Mouse (Mus musculus) midbrain, embryonic 11.5 days (tissue): ENCODE results near the gene Gtf2f1. TPM values are rescaled to one million over a fixed set of nuclear protein-coding genes. Genes with fewer than 3 reads are reported as not detected.

Source experiments
- ATAC-seq: fragments of 200-750 bp; cut with Nextera tagmentation; 2 replicates; pipeline ENCODE4 v1.8.0; 2017; ENCODE audit warnings: moderate TSS enrichment, moderate library complexity; ENCODE audit not compliant: low FRiP score
- DNase-seq: peaks from one replicate; pipeline ENCODE4 v3.0.0; 2015; ENCODE audit warnings: low spot score; ENCODE audit errors: missing footprints
- H3K27ac ChIP-seq: fragments of 300-500 bp; sonication (generic); 2 replicates; pipeline ENCODE4 v1.5.1; 2014; ENCODE audit warnings: low read depth, low read length
- H3K27me3 ChIP-seq: fragments of 300-500 bp; sonication (generic); 2 replicates; pipeline ENCODE4 v1.6.1; 2014; ENCODE audit warnings: mild to moderate bottlenecking, low read length, moderate library complexity, mixed read lengths; ENCODE audit not compliant: control insufficient read depth, insufficient read depth
- H3K36me3 ChIP-seq: fragments of 300-500 bp; sonication (generic); 2 replicates; pipeline ENCODE4 v1.6.1; 2014; ENCODE audit warnings: mild to moderate bottlenecking, low read length, moderate library complexity, mixed read lengths; ENCODE audit not compliant: control insufficient read depth, insufficient read depth
- H3K4me1 ChIP-seq: fragments of 300-500 bp; sonication (generic); 2 replicates; pipeline ENCODE4 v1.6.1; 2014; ENCODE audit warnings: low read length; ENCODE audit not compliant: control insufficient read depth, insufficient read depth
- H3K4me2 ChIP-seq: fragments of 300-500 bp; sonication (generic); 2 replicates; pipeline ENCODE4 v1.6.1; 2014; ENCODE audit warnings: mild to moderate bottlenecking, moderate library complexity
- H3K4me3 ChIP-seq: fragments of 300-500 bp; sonication (generic); 2 replicates; pipeline ENCODE4 v1.5.1; 2014; ENCODE audit warnings: low read depth, low read length
- H3K9ac ChIP-seq: fragments of 300-500 bp; sonication (generic); 2 replicates; pipeline ENCODE4 v1.6.1; 2014; ENCODE audit warnings: low read length
- H3K9me3 ChIP-seq: fragments of 300-500 bp; sonication (generic); 2 replicates; pipeline ENCODE4 v1.6.1; 2016; ENCODE audit warnings: low read length; ENCODE audit not compliant: control insufficient read depth
- WGBS: fragments of 180-500 bp; shearing (Covaris S2); extraction: QIAGEN DNeasy Blood & Tissue Kit; methylation state at CpG from one replicate; pipeline ENCODE4 v1.1.7; 2014; 5-methylcytosine and 5-hydroxymethylcytosine counted together
- polyA plus RNA-seq: library from polyadenylated mRNA; unstranded; fragments of >200 nt; fragmentation: Nextera tagmentation; extraction: Ambion mirVana; gene quantifications from 2 replicates; pipeline ENCODE4 v1.2.1, GENCODE M21; 2014

The Gtf2f1 gene
- polyA plus RNA-seq, 1 experiment from 2014 or later = 76.0 TPM

DNA sequence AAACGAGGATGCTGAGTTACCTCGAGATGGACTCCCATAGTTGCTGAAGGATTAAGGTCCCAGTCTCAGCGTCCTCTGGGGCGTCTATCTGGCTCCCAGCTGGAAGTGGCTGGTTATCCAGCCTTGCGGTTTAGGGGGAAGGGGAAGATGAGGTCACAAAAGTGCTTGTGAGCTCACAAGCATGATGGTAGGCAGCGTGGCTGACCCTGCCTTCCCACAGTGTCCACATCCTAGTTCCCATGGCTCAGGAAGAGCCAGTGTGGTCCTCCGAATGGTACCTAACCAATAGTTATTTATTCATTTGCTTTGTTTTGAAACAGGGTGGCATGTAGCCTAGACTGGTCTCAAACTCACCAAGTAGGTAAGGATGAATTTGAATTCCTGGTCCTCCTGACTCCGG is 30.5 kb upstream of the Gtf2f1 start, which contains the start of gene Slc25a41:
Gene Slc25a41 (minus strand): TSS at position 101 of the 400 bp plus-strand sequence.
- ATAC-seq = no peak
- WGBS = 72% methylated on average over 8 of the region's 8 CpGs
- H3K4me1 ChIP-seq = no peaks in the 10 kb centered on the region

DNA sequence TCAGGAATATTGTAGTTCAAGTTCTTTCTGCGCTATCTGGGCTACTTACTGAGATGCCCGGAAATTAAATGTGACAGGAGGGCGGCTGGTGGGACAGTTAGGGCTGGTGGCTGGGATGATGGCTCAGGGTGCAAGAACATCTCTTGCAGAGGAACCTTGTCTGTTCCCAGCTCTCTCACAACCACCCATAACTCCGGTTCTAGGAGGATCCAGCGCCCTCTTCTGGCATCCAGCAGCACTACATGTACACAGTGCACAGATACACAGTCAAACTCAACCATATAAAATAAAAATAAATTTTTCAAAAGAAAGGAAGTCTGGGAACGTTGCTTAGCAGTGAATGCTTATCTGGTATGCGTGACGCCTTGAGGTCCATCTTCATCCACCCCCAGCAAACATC is 27.9 kb upstream of the Gtf2f1 start:
- Histone ChIP-seq H3K27me3 (no peaks in the 10 kb centered on the region), H3K36me3 (no peaks in the 10 kb centered on the region), H3K27ac (no peak overlapping the region), H3K9me3 (no peaks in the 10 kb centered on the region), H3K4me3 (no peak overlapping the region), H3K4me2 (no peak overlapping the region), H3K4me1 (no peaks in the 10 kb centered on the region), H3K9ac (no peak overlapping the region)
- 39% methylated on average over 8 of the region's 8 CpGs for WGBS
- DNase-seq (no peak), ATAC-seq (no peak)

More for the DNA sequence above, 30.5 kb upstream of the Gtf2f1 start, which contains the start of gene Slc25a41:
- Histone ChIP-seq H3K9me3 (no peaks in the 10 kb centered on the region), H3K9ac (no peak within 1 kb of the TSS), H3K4me3 (no peak within 1 kb of the TSS), H3K27ac (no peak within 1 kb of the TSS), H3K4me2 (no peak within 1 kb of the TSS), H3K36me3 (no peaks in the 10 kb centered on the region), H3K27me3 (no peaks in the 10 kb centered on the region)
- DNase-seq = peak; percentile 65

DNA sequence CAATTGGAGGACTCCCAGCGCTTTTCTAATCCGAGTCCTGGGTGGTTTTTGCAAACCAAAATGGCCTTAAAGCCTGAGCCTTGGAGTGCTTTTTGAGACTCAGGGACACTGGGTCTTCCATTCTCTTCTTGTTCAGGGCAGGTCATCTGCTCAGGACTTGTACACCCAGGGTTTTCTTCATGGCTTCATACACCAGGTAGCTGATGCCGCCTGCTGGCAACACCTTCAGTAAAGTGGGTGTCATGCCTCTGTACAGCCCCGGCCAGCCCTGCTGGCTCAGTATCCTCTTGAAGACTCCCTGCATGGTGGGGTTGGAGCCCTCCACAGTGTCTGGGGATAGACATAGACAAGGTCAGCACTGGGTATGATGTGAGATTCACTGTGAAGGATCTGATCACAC is 21.8 kb upstream of the Gtf2f1 start:
- Histone ChIP-seq H3K27ac (no peak overlapping the region), H3K9ac (no peak overlapping the region), H3K36me3 (peaks cover 1% of the 10 kb centered on the region), H3K4me1 (peaks cover 14% of the 10 kb centered on the region), H3K9me3 (no peaks in the 10 kb centered on the region), H3K4me2 (0 out of 2 replicates have a peak overlapping the region, but pooled peaks have one; percentile 49), H3K4me3 (no peak overlapping the region), H3K27me3 (no peaks in the 10 kb centered on the region)
- WGBS = 77% methylated on average over 4 of the region's 4 CpGs
- DNase-seq = no peak
- ATAC-seq = no peak

DNA sequence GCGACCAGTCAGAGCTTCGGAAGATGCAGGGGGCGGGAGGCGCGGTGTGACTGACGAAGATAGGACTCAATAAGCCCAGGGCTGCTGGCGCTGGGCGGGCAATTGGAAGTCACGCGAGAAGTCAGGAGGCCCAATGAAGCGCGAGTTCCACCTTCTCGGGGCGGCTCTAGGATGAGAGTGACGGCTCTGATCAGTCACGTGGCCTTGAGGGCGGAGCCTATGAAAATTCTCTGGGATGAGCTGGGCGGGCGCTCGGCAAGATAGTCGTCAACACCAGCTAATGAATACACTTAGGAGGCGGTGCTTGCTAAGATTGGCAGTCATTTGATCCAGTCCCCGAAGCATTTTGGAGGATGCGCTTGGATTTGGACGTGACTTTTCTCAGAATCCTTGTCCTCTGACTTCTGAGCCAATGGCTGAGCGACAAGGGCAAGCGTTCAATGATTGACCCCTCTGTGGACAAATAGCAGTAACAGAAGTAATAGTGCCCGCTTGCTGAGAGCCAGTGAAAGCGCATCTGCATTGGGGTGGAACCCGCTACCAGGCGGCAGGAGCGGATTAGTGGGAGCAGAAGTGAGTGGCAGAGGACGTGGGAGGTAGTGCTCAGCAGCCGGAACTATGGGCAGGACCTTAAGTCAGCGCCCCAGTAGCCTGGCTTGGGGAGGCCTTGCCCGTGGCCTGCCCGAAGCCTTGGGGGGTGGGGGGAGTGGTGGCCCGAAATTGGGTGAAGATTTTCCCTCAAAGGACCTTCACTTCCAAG is 20.8 kb upstream of the Gtf2f1 start:
- ATAC-seq (peak; percentile 98), DNase-seq (peak; percentile 99)
- under 1% methylated on average over 38 of the region's 38 CpGs for WGBS
- Histone ChIP-seq H3K36me3 (peaks cover 10% of the 10 kb centered on the region), H3K9ac (peak overlapping the region; percentile 60), H3K4me2 (peak overlapping the region; percentile 49), H3K9me3 (no peaks in the 10 kb centered on the region), H3K27me3 (no peaks in the 10 kb centered on the region), H3K27ac (peak overlapping the region; percentile 63), H3K4me1 (peaks cover 14% of the 10 kb centered on the region), H3K4me3 (peak overlapping the region; percentile 95)

DNA sequence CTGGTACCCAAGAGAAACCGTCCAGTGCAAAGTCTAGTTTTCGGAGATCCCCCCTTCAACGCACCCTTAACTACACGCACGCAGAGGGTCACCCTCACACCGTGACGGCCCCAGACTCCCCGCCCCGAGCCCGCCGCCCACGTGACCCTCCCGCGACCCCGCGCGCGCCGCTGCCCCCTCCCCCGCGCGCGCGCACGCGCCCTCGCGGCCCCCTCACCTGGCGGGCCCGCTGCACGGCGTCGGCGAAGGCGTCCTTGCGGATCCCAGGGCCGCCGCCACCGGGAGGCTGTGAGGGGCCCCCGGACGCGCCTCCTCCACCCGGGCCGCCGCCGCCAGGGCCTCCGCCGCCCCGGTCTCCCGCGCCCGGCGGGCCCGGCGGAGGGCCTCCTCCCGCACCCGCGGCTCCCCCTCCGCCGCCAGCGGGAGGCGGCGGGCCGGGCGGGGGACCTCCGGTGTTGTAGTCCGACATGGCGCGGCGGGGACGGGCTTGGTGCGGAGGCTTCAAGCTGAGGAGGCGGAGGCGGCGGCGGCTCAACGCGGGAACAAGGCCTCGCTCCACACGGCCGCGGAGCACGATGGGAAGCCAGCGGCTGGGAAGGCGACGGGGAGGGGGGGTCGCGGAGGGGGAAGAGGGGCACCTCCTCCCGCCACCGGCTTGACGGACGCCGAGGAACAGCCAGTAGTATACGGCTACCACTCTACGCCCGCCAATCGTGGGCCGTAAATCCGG is 20.0 kb upstream of the Gtf2f1 start, which contains the start of gene Khsrp:
Gene Khsrp (minus strand): TSS at position 592 of the 730 bp plus-strand sequence.
- peak; percentile 0; the same call in 1 of the 2 replicates for ATAC-seq
- Histone ChIP-seq H3K9me3 (no peaks in the 10 kb centered on the region), H3K27ac (peak within 1 kb of the TSS; percentile 90), H3K4me2 (peak within 1 kb of the TSS; percentile 88), H3K4me1 (peaks cover 14% of the 10 kb centered on the region), H3K4me3 (peak within 1 kb of the TSS; percentile 95), H3K36me3 (peaks cover 10% of the 10 kb centered on the region), H3K9ac (peak within 1 kb of the TSS; percentile 96), H3K27me3 (no peaks in the 10 kb centered on the region)
- DNase-seq = peak; percentile 98
- WGBS = under 1% methylated on average over 89 of the region's 99 CpGs

DNA sequence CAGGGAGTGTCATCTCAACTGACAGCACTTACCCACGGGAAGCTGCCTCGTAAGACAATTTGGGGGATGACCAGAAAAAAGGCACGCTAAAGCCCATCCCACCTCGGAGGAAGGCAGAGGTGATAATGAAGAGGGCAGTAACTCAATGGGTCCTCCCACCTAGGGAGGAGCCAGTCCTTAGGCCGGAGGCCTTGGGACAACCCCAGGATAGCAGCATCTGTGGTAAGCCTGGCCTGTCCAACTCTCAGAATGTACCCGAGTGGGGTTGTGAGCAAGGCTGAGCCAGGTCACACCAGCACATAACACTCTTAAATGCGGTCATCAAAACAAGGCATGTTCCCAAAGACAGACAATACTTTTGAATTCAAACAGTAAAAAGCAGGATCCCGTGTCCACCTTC is 18.6 kb upstream of the Gtf2f1 start:
- DNase-seq = no peak
- no peaks in the 10 kb centered on the region for H3K27me3 ChIP-seq

DNA sequence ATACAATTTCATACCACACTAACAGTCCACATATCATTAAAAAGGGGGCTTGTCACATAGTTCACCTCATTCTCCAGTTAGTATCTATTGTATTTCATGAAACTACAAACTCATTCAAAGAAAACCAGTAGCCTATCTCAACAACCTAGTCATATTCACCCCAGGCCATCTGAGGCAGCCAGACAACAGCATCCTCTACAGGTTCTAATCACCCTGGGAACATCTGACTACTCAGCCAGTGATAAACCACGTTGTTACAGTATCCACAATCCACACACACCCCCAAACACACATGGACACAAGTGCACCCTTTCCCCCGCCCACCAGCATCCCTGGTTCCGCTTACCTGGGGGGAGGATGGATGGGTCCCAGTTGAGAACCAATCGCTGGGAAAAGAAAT is 16.4 kb upstream of the Gtf2f1 start:
- 91% methylated on average over 4 of the region's 4 CpGs for WGBS
- peaks cover 12% of the 10 kb centered on the region for H3K4me1 ChIP-seq

More for the DNA sequence above, 18.6 kb upstream of the Gtf2f1 start:
- ATAC-seq = no peak
- WGBS = 54% methylated on average over 8 of the region's 8 CpGs
- Histone ChIP-seq H3K4me3 (peak overlapping the region; percentile 95), H3K36me3 (peaks cover 22% of the 10 kb centered on the region), H3K4me1 (peaks cover 14% of the 10 kb centered on the region), H3K9ac (peak overlapping the region; percentile 96), H3K27ac (no peak overlapping the region), H3K9me3 (no peaks in the 10 kb centered on the region), H3K4me2 (peak overlapping the region; percentile 88)

DNA sequence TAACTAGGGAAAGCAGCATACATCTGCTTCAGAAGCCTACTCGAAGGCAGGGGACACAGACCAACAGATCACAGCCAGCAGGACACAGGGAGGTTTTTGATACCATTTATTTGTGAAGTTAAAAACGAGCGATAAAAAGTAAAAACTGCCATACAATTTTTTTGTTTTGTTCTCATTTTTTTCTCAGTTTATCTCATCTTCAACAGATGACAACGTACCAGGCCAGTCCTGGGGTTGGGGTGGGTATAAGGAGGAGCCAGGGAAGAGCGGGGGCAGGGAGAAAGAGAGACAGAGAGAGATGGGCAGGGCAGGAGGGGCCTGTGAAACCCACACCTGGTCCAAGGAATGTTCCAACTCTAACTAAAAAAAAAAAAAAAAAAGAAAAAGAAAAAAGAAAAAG is 9.9 kb upstream of the Gtf2f1 start:
- peaks cover 40% of the 10 kb centered on the region for H3K36me3 ChIP-seq
- no peaks in the 10 kb centered on the region for H3K4me1 ChIP-seq
- DNase-seq (no peak), ATAC-seq (no peak)
- 94% methylated on average over 5 of the region's 5 CpGs for WGBS
- H3K9me3 ChIP-seq = no peaks in the 10 kb centered on the region
- H3K27me3 ChIP-seq = no peaks in the 10 kb centered on the region
- H3K4me3 ChIP-seq = no peak overlapping the region
- no peak overlapping the region for H3K4me2 ChIP-seq
- H3K9ac ChIP-seq = no peak overlapping the region
- no peak overlapping the region for H3K27ac ChIP-seq

More for the DNA sequence above, 16.4 kb upstream of the Gtf2f1 start:
- Histone ChIP-seq H3K27ac (no peak overlapping the region), H3K9me3 (no peaks in the 10 kb centered on the region), H3K27me3 (no peaks in the 10 kb centered on the region), H3K4me3 (no peak overlapping the region), H3K9ac (no peak overlapping the region), H3K4me2 (no peak overlapping the region), H3K36me3 (peaks cover 43% of the 10 kb centered on the region)
- DNase-seq (no peak), ATAC-seq (no peak)

DNA sequence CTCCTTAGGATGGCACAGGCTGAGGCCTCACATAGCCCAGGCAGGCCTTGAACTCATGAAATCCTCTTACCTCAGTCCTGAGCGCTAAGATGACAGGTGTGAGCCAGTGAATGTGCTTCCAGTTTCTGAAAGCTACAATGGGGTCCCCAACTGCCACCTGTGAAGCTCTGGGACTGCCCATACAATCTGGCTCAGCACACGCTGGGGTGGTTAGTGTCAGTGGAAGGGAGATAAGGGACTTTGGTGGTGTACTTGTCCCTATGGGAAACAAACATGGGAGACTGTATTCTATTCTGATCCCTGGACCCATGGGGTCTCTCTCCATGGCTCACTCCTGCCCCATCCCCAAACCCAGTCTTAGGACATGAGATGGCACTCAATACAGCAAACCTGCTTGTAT is 8.6 kb upstream of the Gtf2f1 start:
- no peak overlapping the region for H3K27ac ChIP-seq
- no peaks in the 10 kb centered on the region for H3K27me3 ChIP-seq
- ATAC-seq (no peak), DNase-seq (no peak)
- H3K36me3 ChIP-seq = peaks cover 29% of the 10 kb centered on the region
- H3K4me1 ChIP-seq = no peaks in the 10 kb centered on the region
- no peak overlapping the region for H3K4me3 ChIP-seq
- no peak overlapping the region for H3K4me2 ChIP-seq
- H3K9ac ChIP-seq = no peak overlapping the region
- 84% methylated on average over 2 of the region's 2 CpGs for WGBS
- no peaks in the 10 kb centered on the region for H3K9me3 ChIP-seq
